Mouse (Mus musculus) lung, postnatal 25 days (tissue): ENCODE results near the gene Xpr1.

Source experiments
- DNase-seq: peaks from one replicate; pipeline ENCODE4 v3.0.0; 2022; ENCODE audit warnings: low spot score

Xpr1 gene

GRCm38 (mm10) chr1:155251596-155251995 is 165.6 kb downstream of the Xpr1 start:
- DNase-seq: no peak

GRCm38 (mm10) chr1:155250531-155251135 is 166.6 kb downstream of the Xpr1 start:
- DNase-seq: no peak

- DNase-seq: no peak
Measured at GRCm38 (mm10) chr1:155249896-155250295, 167.3 kb downstream of the Xpr1 start.

- no peak for DNase-seq
Measured at GRCm38 (mm10) chr1:155248041-155248440, 169.2 kb downstream of the Xpr1 start.

GRCm38 (mm10) chr1:155247441-155247840 is 169.8 kb downstream of the Xpr1 start:
- no peak for DNase-seq

GRCm38 (mm10) chr1:155245516-155245915 is 171.7 kb downstream of the Xpr1 start:
- no peak for DNase-seq

GRCm38 (mm10) chr1:155244771-155245211 is 172.4 kb downstream of the Xpr1 start:
- no peak for DNase-seq

GRCm38 (mm10) chr1:155243797-155244770 is 173.1 kb downstream of the Xpr1 start, which contains the start of gene BC034090:
Gene BC034090 (minus strand): TSS chr1:155244444.
- peak; percentile 13 for DNase-seq

GRCm38 (mm10) chr1:155242488-155242745 is 174.8 kb downstream of the Xpr1 start:
- DNase-seq: no peak

GRCm38 (mm10) chr1:155241701-155242487 is 175.3 kb downstream of the Xpr1 start:
- DNase-seq: no peak

- DNase-seq: no peak
Measured at GRCm38 (mm10) chr1:155239962-155240717, 177.1 kb downstream of the Xpr1 start.

GRCm38 (mm10) chr1:155239169-155239568 is 178.0 kb downstream of the Xpr1 start:
- DNase-seq: no peak

GRCm38 (mm10) chr1:155238126-155238525 is 179.1 kb downstream of the Xpr1 start:
- no peak for DNase-seq

- DNase-seq: no peak
Measured at GRCm38 (mm10) chr1:155237390-155237789, 179.8 kb downstream of the Xpr1 start.

GRCm38 (mm10) chr1:155236306-155237024 is 180.8 kb downstream of the Xpr1 start:
- DNase-seq: no peak

- DNase-seq: no peak
Measured at GRCm38 (mm10) chr1:155235641-155236040, 181.6 kb downstream of the Xpr1 start.

GRCm38 (mm10) chr1:155233931-155234607 is 183.1 kb downstream of the Xpr1 start:
- DNase-seq: peak; percentile 61

- no peak for DNase-seq
Measured at GRCm38 (mm10) chr1:155233378-155233777, 183.8 kb downstream of the Xpr1 start.

- no peak for DNase-seq
Measured at GRCm38 (mm10) chr1:155232786-155233185, 184.4 kb downstream of the Xpr1 start.

GRCm38 (mm10) chr1:155232385-155232784 is 184.8 kb downstream of the Xpr1 start:
- DNase-seq: no peak
